Mouse (Mus musculus) T-helper 1 cell (primary cell): ENCODE results near the gene Itpr2.

Source experiments
- in situ Hi-C: fragments of 300-600 bp; cut with MboI, MseI; formaldehyde crosslinking; loops from one replicate; pipeline ENCODE4 v1.15.1; 2025; ENCODE audit warnings: high pct_unique_total_duplicates

Gene Itpr2

DNA sequence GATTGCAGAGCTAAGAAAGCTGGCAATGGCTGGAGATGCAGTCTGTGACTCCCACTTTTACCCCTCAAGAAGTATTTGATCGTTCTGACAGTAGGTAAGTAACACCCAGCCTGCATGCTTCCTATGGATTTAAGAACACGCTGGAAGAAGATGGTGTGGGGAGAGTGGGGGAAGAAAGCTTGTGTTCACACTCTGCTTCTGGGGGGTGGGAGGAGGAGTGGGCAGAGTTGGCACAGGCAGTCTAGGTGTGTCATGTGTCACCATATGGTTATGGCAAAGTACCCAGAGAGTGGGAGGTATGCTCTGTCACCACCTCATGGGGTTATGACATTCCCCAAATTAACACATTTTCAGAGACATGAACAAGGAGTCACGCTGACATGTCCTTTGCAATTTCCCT is 377.5 kb downstream of the Itpr2 start:
- in situ Hi-C loops: no loop called here

DNA sequence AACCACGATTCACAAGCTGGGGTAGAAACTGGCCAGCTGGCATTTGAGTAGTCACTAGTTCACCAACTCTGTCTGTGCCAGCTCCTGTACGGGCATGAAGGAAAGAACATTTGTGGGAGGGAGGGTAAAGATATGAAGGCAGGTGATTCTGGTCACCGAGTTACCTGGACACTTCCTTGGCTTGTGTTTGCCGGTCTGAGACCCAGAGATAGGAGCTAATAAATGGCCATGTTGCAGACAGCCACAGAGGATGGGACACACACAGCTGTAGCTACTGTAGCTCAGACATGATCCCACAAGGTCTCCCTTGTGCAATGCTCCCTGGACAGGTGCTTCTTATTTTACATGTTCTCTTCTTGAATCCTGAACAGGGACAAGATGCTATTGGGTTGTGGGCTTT is 378.4 kb downstream of the Itpr2 start:
- in situ Hi-C loops: no loop called here

DNA sequence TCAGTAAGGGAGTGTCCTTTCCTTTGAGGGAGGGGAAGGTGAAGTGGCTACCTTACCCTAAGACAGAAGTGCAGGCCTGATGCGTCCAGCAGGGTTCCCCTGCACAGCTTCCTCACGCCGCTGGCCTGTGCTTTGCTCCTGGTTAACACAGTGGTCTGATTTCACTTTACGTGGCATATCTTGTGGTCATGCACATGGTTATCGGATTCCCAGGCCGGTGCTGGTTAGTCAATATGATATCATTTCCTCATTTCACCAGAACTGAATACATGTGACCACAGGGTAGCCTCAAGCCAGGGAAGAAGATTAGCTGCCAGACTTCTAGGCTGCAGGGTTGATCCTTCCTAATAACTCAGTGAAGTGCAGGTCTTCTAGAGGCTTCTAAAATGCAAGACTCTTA is 381.9 kb downstream of the Itpr2 start:
- in situ Hi-C loops: no loop called here

DNA sequence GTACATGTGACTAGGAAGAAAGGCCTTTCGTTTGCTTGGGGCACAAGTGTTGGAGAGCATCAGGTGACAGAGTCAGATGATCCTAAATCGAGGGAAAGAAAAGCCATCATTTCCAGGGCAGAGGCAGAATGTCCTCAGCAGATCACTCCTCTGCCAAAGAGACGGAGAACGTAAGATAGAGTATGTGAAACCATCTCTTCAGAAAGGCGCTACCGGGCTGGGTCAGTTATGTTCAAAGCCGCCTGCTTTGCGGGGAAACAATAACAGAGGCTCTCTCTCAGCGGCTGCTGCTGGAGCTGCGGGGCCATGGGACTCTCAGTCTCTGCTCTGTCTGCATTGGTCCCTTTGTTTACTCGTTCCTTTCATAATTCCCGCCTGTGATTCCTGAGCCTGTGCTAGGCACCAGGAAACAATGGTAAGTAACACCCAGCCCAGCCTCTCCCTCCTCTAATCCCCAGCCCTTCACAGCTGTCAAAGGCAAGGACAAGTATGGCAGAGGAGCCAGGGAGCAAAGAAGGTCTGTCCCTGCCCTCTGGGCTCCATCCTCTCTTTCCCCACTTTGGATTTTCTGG is 387.2 kb downstream of the Itpr2 start:
- in situ Hi-C loops: no loop called here

DNA sequence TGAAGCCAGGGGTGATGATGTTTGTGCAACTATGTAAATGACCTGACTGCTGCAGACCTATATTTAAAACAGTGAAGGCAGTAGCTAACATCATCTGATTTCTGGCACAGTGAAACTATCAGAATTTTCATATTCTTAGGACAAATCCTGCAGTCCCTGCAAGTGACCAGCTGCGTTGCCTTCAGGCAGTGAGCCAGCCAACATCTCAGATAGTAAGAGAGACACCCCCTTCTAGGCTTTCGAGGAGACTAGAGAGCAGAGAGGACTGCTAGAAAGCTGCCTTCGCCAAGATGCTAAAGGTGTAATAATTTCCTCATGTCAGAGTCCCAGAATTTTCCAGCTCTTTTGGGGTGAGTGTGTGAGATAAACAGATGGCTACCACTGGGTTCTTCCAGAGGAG is 388.0 kb downstream of the Itpr2 start:
- in situ Hi-C loops: no loop called here

DNA sequence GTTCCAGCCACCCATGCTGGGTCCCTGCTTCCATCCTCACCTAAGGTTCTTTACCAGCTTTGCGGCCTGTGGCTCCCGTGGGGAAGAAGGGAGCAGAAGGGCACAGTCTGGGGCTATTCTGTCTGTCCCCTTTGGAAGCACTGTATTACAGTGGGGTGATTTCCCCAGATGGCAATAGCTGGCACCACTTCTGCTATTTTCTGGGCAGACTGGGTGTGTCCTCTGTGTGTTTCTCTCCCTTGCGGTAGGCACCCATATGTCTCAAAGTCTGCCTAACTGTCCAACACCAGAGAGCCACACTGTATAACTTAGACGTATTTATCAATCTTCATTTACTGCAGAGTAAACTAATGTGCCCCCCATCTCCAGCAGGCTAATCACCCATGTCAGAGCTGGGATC is 388.9 kb downstream of the Itpr2 start:
- in situ Hi-C loops: no loop called here

DNA sequence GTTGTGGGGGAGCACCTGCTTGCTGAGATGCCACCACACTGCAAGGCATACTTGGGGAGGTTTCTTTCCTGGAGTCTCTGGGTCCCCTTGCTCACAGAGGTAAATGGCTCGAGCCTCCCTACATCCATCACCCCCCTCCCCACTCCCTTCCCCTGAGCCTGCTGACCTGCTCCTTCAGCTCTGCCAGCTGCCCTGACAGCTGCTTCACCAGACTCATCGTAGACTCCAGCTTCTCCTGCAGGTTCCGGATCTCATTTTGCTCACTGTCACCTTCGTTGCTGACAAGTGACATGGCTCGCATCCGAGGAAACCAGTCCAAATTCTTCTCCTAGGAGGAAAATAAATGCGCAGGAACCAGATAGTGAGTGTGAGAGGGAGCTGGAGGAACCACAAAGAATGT is 389.8 kb downstream of the Itpr2 start:
- in situ Hi-C loops: no loop called here

DNA sequence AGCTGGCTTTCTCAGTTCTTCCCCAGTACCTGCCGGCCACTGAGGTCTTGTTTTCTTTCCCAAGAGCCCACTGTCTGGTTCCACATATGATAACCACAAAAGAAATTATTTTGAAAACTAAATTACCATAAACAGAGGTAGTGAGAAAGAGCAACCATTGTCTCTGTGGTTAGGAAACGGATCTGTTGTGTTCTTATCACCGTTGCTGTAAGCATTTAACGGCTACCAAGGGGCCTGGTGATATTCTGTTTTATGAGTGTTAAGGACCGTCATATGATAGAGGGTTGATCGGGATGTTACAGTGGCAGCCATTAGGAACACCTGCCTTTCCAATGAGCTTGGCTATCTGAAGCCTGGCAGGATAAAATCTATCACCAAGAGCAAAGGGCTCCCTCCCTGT is 390.2 kb downstream of the Itpr2 start:
- in situ Hi-C loops: no loop called here

DNA sequence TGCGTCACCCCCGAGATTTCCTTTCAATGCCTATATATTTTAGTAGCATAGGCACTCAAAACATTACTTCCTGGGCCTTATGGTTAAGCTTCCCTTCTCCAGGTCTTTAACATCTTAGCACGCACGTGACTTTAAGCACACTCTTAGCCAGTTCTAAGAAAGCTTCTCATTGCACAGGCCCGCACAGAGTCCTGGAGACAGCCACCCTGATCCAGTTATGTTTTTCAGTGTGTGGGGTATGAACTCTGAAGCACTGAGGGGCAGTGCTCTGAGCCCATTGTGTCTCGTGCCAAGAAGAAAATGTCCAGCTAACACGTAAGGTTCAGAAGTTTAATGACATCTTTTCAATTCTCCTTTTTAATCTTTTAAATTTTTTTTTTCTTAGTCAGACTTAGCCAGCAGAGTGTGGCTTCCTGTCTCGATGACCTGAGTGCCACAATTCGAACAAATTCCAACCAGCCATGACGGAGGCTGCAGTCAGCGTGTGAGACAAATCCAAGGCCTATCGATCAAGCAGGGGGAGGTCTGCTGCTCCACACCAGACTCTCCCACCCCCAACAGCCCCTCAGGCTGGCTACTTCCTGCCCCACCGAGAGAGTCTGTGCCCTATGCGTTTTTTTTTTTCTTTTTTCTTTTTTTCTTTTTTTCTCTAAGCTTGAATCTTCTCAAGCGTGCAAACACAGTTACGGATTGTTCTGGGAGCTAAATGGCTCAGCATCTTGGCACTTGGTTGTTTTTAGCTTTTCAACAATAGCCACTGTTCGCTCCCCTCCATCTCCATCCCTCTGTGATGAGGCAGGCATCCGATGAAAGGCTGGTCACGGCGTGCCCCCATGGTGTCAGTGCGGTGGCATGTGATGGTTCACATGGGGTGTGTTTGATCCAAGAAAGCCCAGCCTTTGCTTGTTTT is 390.9 kb downstream of the Itpr2 start:
- in situ Hi-C loops: no loop called here

DNA sequence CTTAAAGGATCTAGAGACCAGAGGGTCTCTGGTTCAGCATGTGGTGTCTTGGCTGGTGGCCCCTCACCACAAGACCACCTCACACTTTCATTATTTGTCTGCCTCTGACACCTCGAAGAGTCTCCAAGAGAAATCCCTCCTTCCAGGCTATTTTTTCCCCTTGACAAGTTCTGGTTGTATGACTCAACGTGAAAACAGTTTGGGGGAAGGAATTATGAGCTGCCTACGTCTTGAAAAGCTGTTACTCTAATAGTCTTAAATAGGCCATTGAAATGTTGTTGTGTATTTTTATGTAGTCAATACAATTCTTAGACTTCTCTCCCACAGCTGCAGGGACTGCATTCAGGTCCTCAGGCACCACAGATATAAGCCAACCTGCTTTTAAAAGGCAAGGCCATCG is 391.6 kb downstream of the Itpr2 start:
- in situ Hi-C loops: no loop called here

DNA sequence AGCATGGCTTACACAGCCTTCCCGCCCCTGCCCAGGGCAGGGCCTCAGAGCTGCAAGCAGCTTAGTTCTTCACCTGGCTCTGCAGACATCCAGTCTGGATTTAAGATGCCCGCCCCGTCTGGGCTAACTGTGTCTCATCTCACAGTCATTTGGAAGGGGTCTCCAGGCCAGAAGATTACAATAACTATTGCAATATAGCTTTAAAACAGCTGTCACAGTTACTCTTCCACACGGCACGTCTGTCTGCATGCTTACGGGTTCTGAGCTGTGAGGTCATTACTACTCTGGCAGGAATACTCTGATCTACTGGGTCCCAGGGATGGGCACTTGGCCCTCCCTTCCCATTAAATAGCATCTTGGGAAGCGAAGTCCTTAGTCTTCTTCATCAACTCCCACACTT is 393.3 kb downstream of the Itpr2 start:
- in situ Hi-C loops: no loop called here

DNA sequence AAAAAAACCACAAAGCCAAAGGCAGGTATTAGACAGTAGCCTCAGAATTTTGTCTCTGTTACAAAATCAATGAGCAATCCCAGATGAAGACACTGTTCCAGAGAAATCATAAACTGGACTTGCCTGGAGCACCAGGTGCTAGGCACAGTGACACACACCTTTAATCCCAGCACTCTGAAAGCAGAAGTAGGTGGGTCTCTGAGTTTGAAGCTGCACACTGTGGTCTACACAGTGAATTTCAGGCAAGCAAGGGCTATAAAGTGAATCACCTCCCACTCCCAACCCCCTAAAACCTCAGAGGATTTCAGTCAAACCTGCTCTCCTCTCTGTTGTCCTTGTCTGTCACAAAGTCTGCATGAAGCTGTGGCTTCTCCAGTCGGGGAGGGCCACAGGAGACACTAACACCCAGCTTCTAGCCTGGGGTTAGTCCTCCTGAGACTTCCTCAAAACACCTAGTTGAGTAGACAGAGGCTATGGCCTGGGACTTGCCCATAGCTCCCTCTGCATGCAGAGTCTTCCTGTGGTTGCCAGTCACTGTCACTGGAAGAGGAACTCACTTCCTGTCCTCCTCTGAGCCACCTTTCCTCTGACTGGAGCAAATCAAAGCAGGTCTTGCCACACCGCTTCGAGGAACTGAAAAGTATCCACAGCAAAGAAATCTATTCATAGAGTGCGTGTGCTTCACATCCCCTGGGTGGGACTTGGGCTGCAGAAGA is 394.7 kb downstream of the Itpr2 start:
- in situ Hi-C loops: no loop called here

DNA sequence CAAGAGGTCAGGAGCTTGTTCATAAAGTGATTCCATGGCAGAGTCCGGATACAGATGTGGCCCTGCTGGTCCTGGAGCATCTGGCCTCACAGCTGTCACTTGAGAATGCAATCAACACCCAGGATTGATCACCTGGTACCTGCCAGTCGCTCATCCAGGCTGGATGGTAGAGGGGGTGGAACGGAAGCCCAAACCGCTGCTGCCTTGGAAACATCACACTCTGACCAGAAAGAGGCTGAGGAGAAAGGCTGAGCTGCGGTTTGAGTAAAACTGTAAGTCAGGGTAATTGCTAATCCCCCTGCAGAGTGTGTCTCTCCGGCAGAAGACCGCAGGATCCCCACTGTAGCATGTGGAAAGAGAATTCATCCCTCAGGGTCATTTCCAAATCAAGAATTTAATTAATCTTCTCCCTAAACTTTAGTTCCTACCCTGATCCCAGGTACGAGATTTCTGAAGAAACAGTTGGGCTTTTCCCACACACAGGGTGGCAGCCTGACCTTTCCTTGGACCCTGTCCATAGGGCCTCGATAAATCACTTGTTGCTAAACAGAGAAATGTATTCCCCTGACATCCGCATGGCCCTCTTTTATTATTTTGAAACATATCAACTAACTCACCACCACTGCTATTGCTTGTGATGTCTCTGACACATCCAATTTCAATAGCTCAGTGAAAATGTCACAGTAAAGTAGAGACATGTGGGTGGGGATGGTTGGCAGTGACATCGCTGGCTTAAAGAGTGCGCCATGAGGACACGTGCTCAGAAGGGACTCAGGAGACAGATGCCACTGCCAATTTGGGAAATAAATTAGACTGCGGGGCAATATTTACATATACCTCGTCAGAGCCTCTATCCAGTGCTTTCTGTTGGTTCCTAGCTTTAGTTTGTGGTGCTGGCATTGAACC is 418.7 kb downstream of the Itpr2 start:
- in situ Hi-C loops: loop anchor here (10.0 to 25.0 kb wide), 2 partner anchors 821 to 1389 kb away; partner anchors contain the start of gene Kras

DNA sequence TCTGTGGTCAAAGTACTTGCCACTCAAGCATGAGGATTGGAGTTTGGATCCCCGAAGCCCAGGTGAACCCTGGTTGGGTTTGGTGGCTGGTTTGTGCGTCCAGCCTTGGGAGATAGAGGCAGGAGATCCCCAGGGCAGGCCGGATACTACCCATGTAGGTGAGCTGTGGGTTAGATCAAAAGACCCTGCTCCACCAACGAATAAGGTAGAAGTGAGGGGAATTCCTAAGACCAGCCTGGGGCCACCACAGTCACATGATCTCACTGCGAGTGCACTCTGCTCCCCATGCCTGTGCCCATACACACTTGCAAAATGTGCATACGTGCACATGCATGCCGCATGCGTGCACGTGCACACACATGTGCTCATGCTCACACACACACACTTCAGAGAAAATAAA is 419.5 kb downstream of the Itpr2 start:
- in situ Hi-C loops: loop anchor here (10.0 to 25.0 kb wide), 2 partner anchors 820 to 1388 kb away; partner anchors contain the start of gene Kras

DNA sequence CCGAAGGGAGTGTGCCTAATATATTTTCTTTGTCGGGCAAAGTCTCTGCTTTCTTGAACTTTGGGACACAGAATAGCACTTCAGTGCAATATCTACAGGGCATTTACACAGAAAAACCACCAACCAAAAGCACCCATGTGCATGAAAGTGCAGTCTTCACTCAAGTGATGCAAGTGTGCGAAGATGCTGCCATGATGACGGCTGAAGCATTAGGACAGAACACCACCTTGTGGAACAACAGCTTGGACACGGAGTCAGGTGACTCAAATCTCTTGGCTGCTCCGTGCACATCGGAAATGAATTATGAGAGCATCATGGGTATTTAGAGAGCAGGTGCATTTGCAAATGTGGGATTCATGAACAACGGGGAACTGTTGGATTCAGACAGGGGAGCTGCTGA is 420.4 kb downstream of the Itpr2 start:
- in situ Hi-C loops: loop anchor here (10.0 to 25.0 kb wide), 2 partner anchors 819 to 1387 kb away; partner anchors contain the start of gene Kras

DNA sequence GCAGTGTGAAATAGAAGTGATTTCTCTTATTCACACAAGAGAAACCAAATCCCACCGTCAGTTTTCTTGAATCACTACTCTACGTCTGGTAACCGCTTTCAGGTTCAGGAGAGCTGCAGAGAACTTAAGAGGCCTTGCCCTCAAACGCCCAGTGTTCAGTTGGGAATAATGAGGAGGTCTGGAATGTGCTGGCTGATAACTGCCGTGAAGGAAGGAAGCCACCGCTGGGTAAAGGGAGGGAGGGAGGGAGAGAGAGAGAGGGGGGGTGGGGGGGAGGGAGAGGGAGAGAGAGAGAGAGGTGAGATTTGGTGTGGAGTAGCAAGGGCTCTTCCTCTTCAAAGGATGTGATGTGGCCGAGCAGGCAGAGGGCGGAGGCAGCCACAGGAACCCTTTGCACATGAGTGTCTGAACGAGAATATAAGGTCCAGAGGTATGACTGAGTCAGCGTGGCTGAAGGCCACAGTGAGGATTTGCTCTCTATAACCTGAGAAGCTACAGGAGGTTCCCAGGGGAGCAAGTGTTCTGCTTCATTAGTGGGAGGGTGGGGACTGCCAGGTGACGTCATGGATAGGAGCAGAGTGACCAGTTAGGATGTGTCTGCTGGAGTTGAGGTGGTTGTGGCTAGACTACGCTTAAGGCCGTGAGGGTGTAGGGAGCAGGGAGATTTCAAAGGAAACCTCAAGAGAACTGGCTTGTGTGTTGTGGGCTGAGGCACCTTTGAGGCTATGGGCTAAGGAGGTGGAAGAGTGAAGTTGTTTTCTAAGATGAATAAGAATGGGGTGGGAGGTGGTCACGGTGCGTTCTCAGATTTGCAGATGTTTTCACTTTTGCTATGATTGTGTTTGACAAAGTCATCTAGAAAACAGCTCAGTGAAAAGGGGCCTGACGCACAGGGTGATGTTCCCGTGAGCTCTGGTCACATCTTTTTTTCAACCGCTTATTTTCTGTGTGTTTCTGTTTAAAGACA is 421.2 kb downstream of the Itpr2 start:
- in situ Hi-C loops: loop anchor here (10.0 to 25.0 kb wide), 2 partner anchors 819 to 1386 kb away; partner anchors contain the start of gene Kras

DNA sequence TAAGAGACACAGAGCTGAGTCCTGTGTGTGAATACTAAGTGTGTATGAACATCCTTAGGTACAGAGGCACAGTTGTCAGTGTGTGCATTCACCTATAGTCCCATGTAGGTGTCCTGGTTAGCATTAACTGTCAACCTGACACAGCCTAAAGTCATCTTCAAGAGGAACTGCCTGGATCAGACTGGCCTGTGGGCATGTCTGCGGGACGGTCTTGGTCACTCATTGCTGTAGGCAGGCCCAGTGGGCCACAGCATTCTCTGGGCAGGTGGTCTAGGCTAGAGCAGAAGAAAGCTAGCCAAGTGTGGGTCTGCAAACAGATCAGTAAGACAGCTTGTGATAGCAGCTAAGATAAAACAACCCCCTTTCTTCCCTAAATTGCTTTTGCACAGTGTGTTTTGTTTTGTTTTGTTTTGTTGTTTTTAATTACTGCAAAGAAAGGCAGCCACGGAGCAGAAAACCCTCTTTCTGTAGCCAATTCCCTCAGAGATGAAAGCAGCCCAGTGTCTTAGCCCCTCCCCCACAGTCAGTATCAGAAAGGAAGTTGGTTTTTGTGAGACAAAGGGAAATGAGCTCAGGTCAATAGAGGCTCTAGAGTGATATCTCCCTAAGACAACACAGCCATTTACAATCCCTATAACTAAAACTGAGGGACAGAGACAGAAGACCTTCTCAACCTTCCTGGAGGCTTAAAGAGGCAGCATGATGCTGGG is 422.1 kb downstream of the Itpr2 start:
- in situ Hi-C loops: loop anchor here (10.0 to 25.0 kb wide), 2 partner anchors 818 to 1385 kb away; partner anchors contain the start of gene Kras

DNA sequence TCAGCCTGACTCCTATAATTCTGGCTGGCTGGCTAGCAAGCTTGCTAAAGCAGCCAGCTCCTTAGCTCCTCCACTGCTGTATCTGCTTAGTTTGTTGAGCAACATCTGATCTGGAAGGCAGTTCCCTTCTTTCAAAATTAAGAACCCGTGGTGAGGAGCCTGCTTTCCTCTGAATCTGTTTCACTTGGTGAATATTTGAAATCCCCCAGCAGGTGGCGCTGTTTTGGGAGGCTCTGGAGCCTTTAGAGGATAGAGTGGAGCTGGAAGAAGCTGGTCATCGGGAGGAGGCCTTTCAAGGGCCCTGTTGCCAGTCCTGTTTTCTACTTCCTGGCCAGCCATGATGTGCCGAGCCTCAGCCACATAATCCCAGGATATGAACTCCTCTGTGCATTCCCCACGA is 422.8 kb downstream of the Itpr2 start:
- in situ Hi-C loops: loop anchor here (25.0 kb wide), 1 partner anchor 817 kb away; the partner anchor contains the start of gene Kras

DNA sequence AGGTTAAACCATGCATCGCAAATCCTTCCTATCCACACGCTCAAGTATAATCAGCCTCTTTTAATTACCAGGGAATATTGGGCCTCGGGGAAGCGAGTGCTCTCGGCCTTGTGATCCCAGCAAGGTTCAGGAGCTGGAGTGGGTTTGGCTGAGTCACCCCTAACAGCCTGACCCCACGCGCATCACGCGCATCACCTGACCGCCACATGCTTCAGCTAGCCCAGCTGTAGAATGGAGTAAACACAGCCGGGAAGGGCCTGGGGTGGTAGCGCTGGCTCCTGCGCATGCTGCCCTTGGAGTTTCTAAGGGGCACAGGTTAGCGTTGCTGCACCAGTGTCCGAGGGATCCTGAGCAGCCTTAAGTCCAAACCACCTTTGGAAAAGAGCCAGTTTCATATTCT is 423.9 kb downstream of the Itpr2 start:
- in situ Hi-C loops: loop anchor here (25.0 kb wide), 1 partner anchor 816 kb away; the partner anchor contains the start of gene Kras
